Mouse (Mus musculus) hindbrain, embryonic 12.5 days (tissue): ENCODE measurements around the gene Slc52a3. TPM values are rescaled to one million over a fixed set of nuclear protein-coding genes. Genes with fewer than 3 reads are reported as not detected.

ENCODE experiments used
- ATAC-seq: fragments of 200-750 bp; cut with Nextera tagmentation; 2 replicates; pipeline ENCODE4 v1.8.0; 2017; ENCODE audit warnings: moderate TSS enrichment; ENCODE audit not compliant: low FRiP score
- H3K27ac ChIP-seq: fragments of 300-500 bp; sonication (generic); 2 replicates; pipeline ENCODE4 v1.5.1; 2016; ENCODE audit warnings: mild to moderate bottlenecking
- H3K27me3 ChIP-seq: fragments of 300-500 bp; sonication (generic); 2 replicates; pipeline ENCODE4 v1.6.1; 2016; ENCODE audit warnings: mild to moderate bottlenecking
- H3K36me3 ChIP-seq: fragments of 300-500 bp; sonication (generic); 2 replicates; pipeline ENCODE4 v1.6.1; 2016; ENCODE audit warnings: mild to moderate bottlenecking
- H3K4me1 ChIP-seq: fragments of 300-500 bp; sonication (generic); 2 replicates; pipeline ENCODE4 v1.6.1; 2016
- H3K4me2 ChIP-seq: fragments of 300-500 bp; sonication (generic); replicated peaks from 2 replicates; pipeline ENCODE4 v1.6.1; 2016; ENCODE audit warnings: mild to moderate bottlenecking
- H3K4me3 ChIP-seq: fragments of 300-500 bp; sonication (generic); 2 replicates; pipeline ENCODE4 v1.5.1; 2016; ENCODE audit warnings: mild to moderate bottlenecking
- H3K9ac ChIP-seq: fragments of 300-500 bp; sonication (generic); 2 replicates; pipeline ENCODE4 v1.6.1; 2016; ENCODE audit warnings: mild to moderate bottlenecking, moderate library complexity
- H3K9me3 ChIP-seq: fragments of 300-500 bp; sonication (generic); replicated peaks from 2 replicates; pipeline ENCODE4 v1.6.1; 2016; ENCODE audit warnings: mild to moderate bottlenecking
- WGBS: fragments of 180-500 bp; shearing (Covaris S2); methylation state at CpG from one replicate; pipeline ENCODE4 v1.1.7; 2016; 5-methylcytosine and 5-hydroxymethylcytosine counted together
- polyA plus RNA-seq: library from polyadenylated mRNA; unstranded; fragments of >200 nt; fragmentation: Nextera tagmentation; extraction: Ambion mirVana; gene quantifications from 2 replicates; pipeline ENCODE4 v1.2.1, GENCODE M21; 2016

Slc52a3 gene
- polyA plus RNA-seq, 1 experiment from 2014 or later = 1.5 TPM

DNA sequence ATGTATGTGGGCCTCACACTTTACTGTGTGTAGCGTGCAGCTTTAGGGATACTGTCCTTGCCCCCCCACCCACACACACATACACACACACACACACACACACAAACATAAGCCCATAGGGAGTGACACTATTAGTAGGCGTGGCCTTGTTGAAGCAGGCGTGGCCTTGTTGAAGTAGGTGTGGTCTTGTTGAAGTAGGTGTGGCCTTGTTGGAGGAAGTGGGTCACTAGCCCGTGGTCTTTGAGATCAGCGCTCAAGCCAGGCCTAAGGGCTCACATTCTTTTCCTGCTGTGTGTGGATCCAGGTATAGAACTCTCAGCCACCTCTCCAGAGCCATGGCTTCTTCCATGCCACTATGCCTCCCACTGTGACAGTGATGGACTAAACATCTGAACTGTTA is 34.7 kb downstream of the Slc52a3 start:
- peaks cover 13% of the 10 kb centered on the region for H3K4me1 ChIP-seq
- WGBS = 81% methylated on average over 5 of the region's 5 CpGs
- H3K36me3 ChIP-seq = no peaks in the 10 kb centered on the region
- H3K4me2 ChIP-seq = no peak overlapping the region
- peaks cover 22% of the 10 kb centered on the region for H3K27me3 ChIP-seq
- H3K9ac ChIP-seq = no peak overlapping the region
- no peak for ATAC-seq
- H3K27ac ChIP-seq = no peak overlapping the region
- H3K4me3 ChIP-seq = no peak overlapping the region
- 0 out of 2 replicates have a peak, but pooled peaks cover 5% of the 10 kb centered on the region for H3K9me3 ChIP-seq

DNA sequence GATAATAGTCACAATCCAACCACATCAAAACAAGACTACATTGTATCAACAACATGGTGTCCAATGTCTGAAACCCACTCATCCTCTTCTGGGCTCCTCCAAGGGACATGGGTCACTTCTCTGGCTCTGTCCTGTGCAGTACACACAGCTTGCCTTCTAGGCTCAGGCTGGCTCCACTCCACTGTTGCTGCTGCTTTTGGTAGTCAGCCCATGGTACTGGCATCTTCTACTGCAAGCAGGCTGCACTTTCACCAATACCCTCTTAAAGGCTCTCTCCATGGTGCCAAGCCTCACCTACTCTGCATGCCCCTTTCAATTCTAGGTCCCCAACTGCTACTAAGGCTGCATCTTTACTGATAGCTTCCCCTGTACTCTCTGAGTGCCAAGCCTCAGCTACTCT is 43.8 kb downstream of the Slc52a3 start:
- no peak overlapping the region for H3K27ac ChIP-seq
- H3K4me3 ChIP-seq = no peak overlapping the region
- no peak for ATAC-seq
- H3K9me3 ChIP-seq = 0 out of 2 replicates have a peak, but pooled peaks cover 5% of the 10 kb centered on the region
- H3K27me3 ChIP-seq = peaks cover 17% of the 10 kb centered on the region
- H3K4me2 ChIP-seq = no peak overlapping the region
- no peak overlapping the region for H3K9ac ChIP-seq
- no peaks in the 10 kb centered on the region for H3K36me3 ChIP-seq
- 0 out of 2 replicates have a peak, but pooled peaks cover 2% of the 10 kb centered on the region for H3K4me1 ChIP-seq

DNA sequence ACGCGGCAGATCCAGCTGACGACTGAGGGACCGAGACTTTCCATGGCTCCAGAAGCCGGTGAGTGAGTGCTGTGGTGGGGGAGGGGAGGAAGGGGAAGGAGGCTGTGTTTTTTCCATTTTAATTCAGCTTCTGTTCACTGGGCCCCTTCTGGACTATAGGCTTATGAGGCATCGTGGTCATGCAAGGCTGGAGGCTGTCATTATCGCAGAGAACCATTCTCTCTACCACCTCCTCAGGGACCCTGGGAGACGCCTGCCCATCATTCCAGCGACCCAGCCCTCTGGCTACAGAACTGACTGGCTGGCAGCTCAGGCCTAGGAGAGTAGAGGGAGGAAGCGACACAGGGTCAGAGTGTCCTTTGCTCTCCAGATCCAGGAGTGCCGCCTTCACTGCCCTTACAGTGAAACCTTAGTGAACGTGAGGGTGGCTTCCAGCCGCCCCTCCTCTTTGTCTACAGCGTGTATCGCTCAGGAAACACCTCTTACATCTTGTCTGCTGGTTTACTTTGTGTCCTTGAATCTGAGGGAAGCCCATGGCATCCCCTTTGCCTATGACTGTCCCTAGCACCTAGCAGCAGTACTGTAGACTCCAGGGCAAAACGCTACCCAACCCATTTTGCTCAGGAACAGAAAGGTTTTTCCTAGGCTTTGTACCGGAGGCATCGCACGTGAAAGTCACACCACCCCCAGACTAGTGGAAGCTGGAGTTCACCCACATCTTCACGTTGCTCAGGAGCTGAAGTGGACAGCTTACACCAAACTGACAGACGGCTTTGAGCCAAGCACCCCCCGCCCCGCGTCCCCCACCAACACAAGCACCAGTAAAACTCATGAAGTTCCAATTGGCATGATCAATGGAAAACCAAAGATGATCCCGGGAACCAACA is 51.0 kb downstream of the Slc52a3 start:
- WGBS = 2% methylated on average over 25 of the region's 25 CpGs
- peak overlapping the region; percentile 96 for H3K27ac ChIP-seq
- H3K36me3 ChIP-seq = no peaks in the 10 kb centered on the region
- H3K4me3 ChIP-seq = peak overlapping the region; percentile 43; the same call in 1 of the 2 replicates
- H3K27me3 ChIP-seq = peaks cover 32% of the 10 kb centered on the region
- peak overlapping the region; percentile 72; the same call in 1 of the 2 replicates for H3K9ac ChIP-seq
- ATAC-seq = peak; percentile 68
- H3K4me2 ChIP-seq = peak overlapping the region; percentile 91
- peaks cover 60% of the 10 kb centered on the region for H3K4me1 ChIP-seq
- no peaks in the 10 kb centered on the region for H3K9me3 ChIP-seq

DNA sequence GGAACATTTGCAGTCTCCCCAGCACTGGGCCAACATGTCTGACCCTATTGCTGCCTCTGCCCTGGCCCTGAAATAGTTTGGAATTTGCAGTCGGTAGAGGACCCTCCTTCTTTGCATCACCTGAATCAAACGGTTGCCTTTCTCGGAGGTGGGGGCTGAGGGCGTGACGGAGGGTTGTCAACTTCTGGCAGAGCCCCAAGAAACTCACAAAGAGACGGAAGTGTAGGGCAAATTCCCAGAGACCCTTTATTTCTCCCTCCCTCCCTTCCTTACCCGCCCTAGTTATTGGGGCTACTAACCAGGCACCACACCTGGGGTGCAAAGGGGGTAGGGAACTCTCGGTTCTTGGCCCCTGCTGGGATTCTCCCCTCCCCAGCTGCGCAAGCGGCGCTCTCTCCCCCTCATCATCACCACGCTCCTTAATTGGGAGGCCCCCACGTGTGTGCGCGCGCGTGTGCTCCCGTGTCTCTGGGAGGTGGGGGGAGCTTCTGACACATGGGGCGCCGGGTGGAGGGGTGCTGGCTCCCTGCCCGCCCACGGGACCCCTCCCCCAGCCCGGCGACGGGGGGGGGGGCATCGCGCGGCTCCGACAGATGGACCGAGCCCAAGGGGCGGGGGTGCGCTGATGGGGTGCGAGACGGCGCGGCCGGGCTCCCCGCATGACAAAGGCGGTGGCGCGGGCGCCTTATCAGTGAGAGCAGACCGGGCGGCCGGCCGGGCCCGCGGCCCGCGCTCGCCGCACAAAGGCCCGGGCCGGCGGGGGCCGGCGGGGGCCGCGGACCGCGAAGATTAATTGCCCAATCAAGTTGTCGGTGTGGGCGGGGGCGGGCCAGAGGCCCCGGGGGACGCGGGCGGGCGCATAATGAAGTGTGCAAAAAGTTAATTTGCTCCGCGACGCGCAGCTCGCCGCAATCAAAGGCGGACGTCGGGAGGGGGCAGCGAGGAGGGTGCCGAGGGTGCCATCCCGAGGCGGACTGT is 52.0 kb downstream of the Slc52a3 start:
- Histone ChIP-seq H3K27ac (peak overlapping the region; percentile 96), H3K4me1 (peaks cover 58% of the 10 kb centered on the region), H3K36me3 (no peaks in the 10 kb centered on the region), H3K4me3 (peak overlapping the region; percentile 43), H3K9ac (peak overlapping the region; percentile 72), H3K4me2 (peak overlapping the region; percentile 91), H3K27me3 (peaks cover 34% of the 10 kb centered on the region), H3K9me3 (no peaks in the 10 kb centered on the region)
- ATAC-seq = peak; percentile 70
- WGBS = 1% methylated on average over 58 of the region's 82 CpGs

DNA sequence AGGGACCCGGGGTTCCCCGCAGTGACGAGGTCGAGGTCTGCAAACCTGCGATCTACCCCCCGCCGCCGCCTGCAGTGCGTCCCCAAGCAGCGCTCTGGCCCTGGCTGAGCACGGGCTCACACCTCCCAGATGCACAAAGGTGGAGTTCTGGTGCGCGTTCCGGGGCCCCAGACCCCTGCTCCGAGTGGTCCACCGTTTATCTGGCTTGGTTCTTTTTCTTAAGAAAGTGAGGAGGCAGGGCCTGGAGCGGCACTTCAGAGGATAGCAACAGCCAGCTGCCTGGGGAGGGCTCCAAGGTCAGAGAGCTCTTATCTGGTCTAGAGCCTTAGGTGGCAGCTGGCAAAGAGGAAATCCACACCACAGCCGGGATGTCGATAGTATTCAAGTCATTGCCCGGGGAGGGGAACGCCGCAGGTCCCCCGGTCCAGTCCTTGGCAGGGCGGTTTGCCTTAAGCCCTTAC is 52.7 kb downstream of the Slc52a3 start:
- no peak; the same call in none of the 2 replicates for ATAC-seq
- under 1% methylated on average over 24 of the region's 24 CpGs for WGBS
- no peaks in the 10 kb centered on the region for H3K9me3 ChIP-seq

DNA sequence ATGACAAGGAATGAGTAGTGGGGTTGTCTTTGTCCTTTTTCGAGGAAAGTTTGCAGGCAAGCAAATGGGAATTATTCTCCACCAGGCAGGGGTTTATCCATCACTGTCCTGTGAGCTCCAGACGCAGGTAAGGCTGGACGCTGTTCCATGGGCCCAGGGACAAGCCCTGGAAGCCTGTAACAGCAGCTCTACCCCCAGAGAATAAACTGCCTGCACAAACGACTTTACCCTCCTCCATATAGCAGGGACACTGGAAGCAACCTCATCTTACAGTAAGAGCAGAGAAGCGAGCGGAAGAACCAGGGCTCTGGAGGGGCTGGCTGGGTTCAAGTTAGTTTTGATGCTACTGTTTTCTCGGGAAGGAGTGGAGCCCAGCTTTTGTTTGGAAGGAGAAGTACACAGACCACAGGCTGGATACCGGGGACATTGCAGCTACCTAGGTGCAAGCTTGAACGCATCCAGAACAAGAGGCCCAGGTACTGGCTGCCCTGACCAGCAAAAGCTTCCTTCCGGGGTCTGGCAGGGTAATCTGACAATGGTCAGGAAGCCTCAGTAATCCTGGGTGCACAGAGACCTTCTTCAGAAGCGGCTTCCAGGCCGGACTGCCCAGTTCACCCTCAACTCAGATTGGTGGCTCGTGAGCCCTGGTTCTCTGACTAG is 53.4 kb downstream of the Slc52a3 start:
- peaks cover 58% of the 10 kb centered on the region for H3K4me1 ChIP-seq
- no peak for ATAC-seq
- peak overlapping the region; percentile 72; the same call in 1 of the 2 replicates for H3K9ac ChIP-seq
- no peaks in the 10 kb centered on the region for H3K36me3 ChIP-seq
- 4% methylated on average over 13 of the region's 13 CpGs for WGBS
- peak overlapping the region; percentile 91 for H3K4me2 ChIP-seq
- no peaks in the 10 kb centered on the region for H3K9me3 ChIP-seq
- peaks cover 38% of the 10 kb centered on the region for H3K27me3 ChIP-seq
- H3K4me3 ChIP-seq = peak overlapping the region; percentile 43
- peak overlapping the region; percentile 96 for H3K27ac ChIP-seq

More for the DNA sequence above, 52.7 kb downstream of the Slc52a3 start:
- Histone ChIP-seq H3K4me1 (peaks cover 58% of the 10 kb centered on the region), H3K27ac (peak overlapping the region; percentile 96), H3K4me3 (peak overlapping the region; percentile 43), H3K9ac (peak overlapping the region; percentile 72), H3K4me2 (peak overlapping the region; percentile 91), H3K27me3 (peaks cover 38% of the 10 kb centered on the region), H3K36me3 (no peaks in the 10 kb centered on the region)

DNA sequence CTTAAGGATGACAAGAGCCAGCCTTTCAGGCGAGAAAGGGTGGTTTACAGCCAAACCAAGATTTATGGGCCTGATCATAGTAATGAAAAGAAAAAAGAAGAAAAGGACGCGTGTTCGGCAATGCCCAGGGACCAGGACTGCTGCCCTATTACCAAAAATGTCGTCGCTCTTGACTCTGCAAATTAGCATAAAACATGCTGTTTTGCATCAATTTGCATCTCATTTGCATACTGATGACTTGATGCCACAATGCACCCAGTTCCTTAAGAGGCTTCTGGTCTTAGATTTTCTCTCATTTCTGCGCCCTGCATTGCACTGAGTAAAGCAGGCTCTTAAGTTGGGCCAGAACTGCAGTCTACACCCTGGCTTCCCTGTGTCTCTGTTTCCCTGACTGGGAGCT is 54.0 kb downstream of the Slc52a3 start:
- H3K4me3 ChIP-seq = no peak overlapping the region
- H3K27me3 ChIP-seq = peaks cover 36% of the 10 kb centered on the region
- H3K9ac ChIP-seq = no peak overlapping the region
- H3K4me2 ChIP-seq = peak overlapping the region; percentile 91
- no peaks in the 10 kb centered on the region for H3K36me3 ChIP-seq
- H3K27ac ChIP-seq = peak overlapping the region; percentile 96
- WGBS = 2% methylated on average over 7 of the region's 7 CpGs
- H3K4me1 ChIP-seq = peaks cover 58% of the 10 kb centered on the region
- peak; percentile 46 for ATAC-seq
- H3K9me3 ChIP-seq = no peaks in the 10 kb centered on the region

DNA sequence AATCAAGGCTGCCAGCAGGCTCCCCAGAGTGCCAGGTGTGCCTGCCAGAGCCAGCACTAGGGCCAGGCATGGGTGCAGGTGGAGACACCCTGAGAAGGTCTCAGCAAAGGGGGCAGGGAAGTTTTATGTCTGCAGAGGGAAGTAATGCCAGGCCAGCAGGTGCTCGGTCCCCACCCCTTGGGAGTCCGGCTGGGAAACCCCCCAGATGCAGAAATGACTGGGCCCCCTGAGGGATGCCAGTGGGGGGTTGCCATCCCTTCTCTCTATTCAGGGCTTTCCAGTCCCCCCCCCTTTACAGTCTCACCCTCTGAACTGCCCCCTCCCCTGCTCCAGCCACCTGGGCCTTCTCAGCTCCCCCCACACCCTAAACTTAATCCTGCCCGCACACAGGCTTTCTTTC is 55.7 kb downstream of the Slc52a3 start:
- no peak overlapping the region for H3K4me3 ChIP-seq
- H3K9me3 ChIP-seq = no peaks in the 10 kb centered on the region
- peak overlapping the region; percentile 96 for H3K27ac ChIP-seq
- no peak overlapping the region for H3K4me2 ChIP-seq
- 55% methylated on average over 3 of the region's 3 CpGs for WGBS
- no peak overlapping the region for H3K9ac ChIP-seq
- peaks cover 67% of the 10 kb centered on the region for H3K4me1 ChIP-seq
- peaks cover 46% of the 10 kb centered on the region for H3K27me3 ChIP-seq
- no peak for ATAC-seq
- no peaks in the 10 kb centered on the region for H3K36me3 ChIP-seq

DNA sequence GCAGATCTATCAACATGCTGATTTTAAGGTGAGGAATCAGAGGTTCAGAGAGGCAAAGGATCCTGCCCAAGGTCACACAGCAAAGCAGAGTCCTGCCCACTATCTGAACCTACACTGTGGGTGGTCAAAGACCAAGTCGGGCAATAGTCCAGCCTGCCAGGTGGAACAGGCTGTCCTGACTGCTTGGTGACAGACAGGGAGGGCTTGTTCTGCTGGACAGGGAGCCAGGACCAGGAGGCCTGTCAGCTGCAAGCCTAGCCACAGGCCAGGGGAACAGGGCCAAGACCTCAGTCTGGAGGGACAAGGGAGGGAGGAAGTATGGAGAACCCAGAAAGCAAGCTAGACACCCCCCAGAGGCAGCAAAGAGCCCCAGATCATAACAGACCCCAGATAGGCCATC is 59.1 kb downstream of the Slc52a3 start:
- 67% methylated on average over 1 of the region's 1 CpGs for WGBS
- peaks cover 43% of the 10 kb centered on the region for H3K4me1 ChIP-seq
- peaks cover 33% of the 10 kb centered on the region for H3K27me3 ChIP-seq
- no peak overlapping the region for H3K4me3 ChIP-seq
- H3K9ac ChIP-seq = 0 out of 2 replicates have a peak overlapping the region, but pooled peaks have one; percentile 23
- no peak overlapping the region for H3K4me2 ChIP-seq
- no peaks in the 10 kb centered on the region for H3K36me3 ChIP-seq
- H3K9me3 ChIP-seq = no peaks in the 10 kb centered on the region
- ATAC-seq = no peak
- H3K27ac ChIP-seq = no peak overlapping the region

DNA sequence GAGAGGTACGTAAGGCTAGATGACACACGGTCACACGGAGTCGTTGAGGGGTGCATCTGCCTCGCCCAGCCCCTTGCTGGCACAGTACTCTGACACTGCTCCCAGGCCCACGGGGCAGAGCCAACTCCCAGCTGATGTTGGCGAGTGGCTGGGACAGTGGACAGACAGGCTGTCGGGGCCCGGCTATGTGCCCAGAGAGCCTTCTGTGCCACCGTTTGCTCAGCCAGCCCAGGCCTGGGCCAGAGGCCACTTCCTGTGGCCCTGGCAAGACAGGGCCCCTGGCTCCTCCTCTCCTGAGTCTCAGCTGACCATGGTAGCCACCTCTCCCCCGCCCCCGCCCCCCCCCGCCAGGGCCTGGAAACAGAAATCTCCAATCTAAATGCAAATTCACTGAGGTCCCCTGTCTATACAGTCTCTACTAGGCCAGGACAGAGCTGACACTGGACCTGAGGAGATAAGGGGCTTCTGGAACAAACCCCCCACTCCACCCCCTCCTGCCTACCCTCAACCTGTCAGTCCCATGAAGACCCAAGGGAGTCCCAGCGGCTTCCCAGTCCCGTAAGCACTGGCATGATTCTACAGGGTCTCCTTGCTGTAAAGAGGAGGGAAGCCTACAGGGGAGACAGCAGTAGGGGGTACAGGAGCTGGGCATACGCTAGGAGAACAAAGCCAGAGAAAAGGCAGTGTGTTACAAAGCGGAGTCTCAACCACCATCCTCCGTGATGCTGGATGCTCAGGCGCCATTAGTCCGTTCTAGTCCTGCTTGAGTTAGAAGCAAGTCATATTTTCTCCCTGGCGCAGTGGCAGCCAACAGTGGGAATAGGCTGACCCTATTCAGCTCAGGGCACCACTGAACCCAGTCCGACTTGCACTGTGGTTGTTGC is 60.3 kb downstream of the Slc52a3 start:
- Histone ChIP-seq H3K4me3 (no peak overlapping the region), H3K4me1 (peaks cover 37% of the 10 kb centered on the region), H3K9ac (peak overlapping the region; percentile 35), H3K27ac (peak overlapping the region; percentile 79), H3K9me3 (no peaks in the 10 kb centered on the region), H3K4me2 (no peak overlapping the region), H3K27me3 (peaks cover 29% of the 10 kb centered on the region), H3K36me3 (no peaks in the 10 kb centered on the region)
- 62% methylated on average over 21 of the region's 22 CpGs for WGBS
- peak; percentile 76 for ATAC-seq

DNA sequence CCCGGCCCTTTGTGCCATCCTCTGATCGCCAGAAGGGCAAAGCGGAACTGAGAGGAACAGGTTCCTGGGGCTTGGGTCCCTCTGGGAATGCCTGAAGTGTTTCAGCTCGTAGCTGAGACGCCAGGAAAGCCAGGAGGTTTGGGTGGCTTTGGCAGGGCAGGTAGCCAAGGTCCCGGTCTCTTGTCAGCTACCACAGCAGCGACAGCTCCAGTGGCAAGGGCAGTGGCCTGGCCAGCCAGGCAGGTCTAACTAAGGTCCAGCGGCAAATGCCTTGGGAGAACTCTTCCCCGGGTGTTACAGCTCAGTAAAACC is 60.9 kb downstream of the Slc52a3 start:
- H3K9ac ChIP-seq = peak overlapping the region; percentile 3; the same call in 1 of the 2 replicates
- no peaks in the 10 kb centered on the region for H3K9me3 ChIP-seq
- H3K4me3 ChIP-seq = no peak overlapping the region
- H3K27me3 ChIP-seq = peaks cover 23% of the 10 kb centered on the region
- peaks cover 31% of the 10 kb centered on the region for H3K4me1 ChIP-seq
- H3K27ac ChIP-seq = peak overlapping the region; percentile 79
- 67% methylated on average over 9 of the region's 9 CpGs for WGBS
- no peak for ATAC-seq
- H3K36me3 ChIP-seq = no peaks in the 10 kb centered on the region
- H3K4me2 ChIP-seq = no peak overlapping the region
